Mouse (Mus musculus) ES-E14 (cell line): ENCODE measurements around the gene Rbm6.

ENCODE experiments used
- ZC3H11A ChIP-seq: IDR thresholded peaks from 2 replicates; pipeline ENCODE4 v1.6.1; 2012; ENCODE audit warnings: low read depth, mild to moderate bottlenecking, inconsistent platforms, low read length, borderline replicate concordance
- ZNF384 ChIP-seq: IDR thresholded peaks from 2 replicates; pipeline ENCODE4 v1.6.1; 2012; ENCODE audit warnings: low read depth, low read length, inconsistent platforms

DNA sequence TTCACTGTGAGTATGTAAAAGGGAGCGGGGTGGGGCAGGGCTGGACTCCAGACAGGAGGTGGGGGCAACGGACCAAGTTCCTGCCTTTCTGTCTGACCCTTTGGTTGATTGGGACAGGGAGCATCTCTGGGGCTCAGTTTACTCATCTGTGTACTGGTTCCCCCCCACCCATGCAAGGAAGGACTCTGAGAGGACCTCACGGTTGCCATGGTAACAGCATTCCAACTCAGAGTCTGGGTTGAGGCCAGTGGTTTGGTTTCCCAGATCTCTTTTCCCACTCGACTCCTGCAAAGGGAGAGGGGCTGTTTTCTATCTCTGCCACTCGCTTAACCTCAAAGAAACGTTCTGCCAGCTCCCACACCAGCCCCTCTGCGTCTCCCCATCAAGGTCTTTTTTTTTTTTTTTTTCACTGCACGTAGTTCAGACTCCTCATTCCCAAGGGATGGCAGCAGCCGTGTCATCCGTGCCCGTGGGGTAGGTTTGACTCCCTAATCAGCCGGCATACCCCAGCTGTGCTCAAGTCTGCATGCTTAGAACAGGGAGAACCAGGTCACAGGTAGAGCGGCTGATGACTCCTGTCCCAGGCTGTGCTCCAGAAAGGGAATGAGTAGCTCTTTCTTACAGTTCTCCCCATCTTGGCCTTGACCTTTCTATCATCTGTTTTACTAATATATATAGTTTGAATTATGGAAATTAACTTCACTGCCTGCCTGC lies 45.0 kb upstream of the Rbm6 start:
- no peak for TF ChIP-seq ZNF384
- no peak for TF ChIP-seq ZC3H11A
